7 mouse cellular contexts compared by ENCODE assay signal in the genomic region with DNA sequence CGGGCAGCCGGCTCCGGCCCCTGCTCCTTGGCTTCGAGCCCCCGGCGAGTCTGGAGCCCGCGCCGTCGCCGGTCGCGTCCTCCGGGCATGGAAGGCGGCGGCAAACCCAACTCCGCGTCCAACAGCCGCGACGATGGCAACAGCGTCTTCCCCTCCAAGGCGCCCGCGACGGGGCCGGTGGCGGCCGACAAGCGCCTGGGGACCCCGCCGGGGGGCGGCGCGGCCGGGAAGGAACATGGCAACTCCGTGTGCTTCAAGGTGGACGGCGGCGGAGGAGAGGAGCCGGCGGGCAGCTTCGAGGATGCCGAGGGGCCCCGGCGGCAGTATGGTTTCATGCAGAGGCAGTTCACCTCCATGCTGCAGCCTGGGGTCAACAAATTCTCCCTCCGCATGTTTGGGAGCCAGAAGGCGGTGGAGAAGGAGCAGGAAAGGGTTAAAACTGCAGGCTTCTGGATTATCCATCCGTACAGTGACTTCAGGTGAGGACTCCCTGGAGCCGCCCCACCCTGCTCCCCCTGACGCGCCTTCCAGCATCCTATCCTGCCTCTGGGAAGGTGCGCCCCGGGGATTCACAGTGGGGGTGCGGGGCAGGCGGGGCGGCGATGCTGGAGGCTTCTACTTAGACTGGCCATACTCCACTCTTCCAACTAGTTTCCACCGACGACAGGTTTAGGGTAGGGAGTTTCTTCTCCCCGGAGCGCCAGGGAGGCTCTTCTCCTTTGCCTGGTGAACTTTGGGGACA. TPM values are rescaled to one million over a fixed set of nuclear protein-coding genes. Genes with fewer than 3 reads are reported as not detected.
DNase-seq lines count a peak whose midpoint lies in the region; ATAC-seq and TF ChIP-seq lines count a peak whose summit lies in the region.

No protein-coding gene starts in this region.

- H3K27me3 ChIP-seq in lung, embryonic 16.5 days (ENCODE audit: control insufficient read depth, insufficient read depth, low read depth, low read length): peaks cover 19% of the 10 kb centered on the region
- H3K27me3 ChIP-seq in limb, embryonic 14.5 days (ENCODE audit: control insufficient read depth, insufficient read depth, low read length): peaks cover 22% of the 10 kb centered on the region

- H3K4me2 ChIP-seq in lung, embryonic 16.5 days (ENCODE audit: low read depth, low read length): peak overlapping the region; percentile 92
- H3K4me2 ChIP-seq in limb, embryonic 14.5 days (replicated peaks; ENCODE audit: low read depth, low read length, severe bottlenecking): peak overlapping the region; percentile 90

- H3K4me3 ChIP-seq in lung, embryonic 16.5 days (ENCODE audit: low read length): peak overlapping the region; percentile 60
- peak overlapping the region; percentile 51 for H3K4me3 ChIP-seq in limb, embryonic 14.5 days (replicated peaks; ENCODE audit: low read length)

- H3K4me1 ChIP-seq in lung, embryonic 16.5 days (replicated peaks; ENCODE audit: control insufficient read depth, insufficient read depth, low read length): peaks cover 12% of the 10 kb centered on the region
- peaks cover 3% of the 10 kb centered on the region; the same call in 1 of the 2 replicates for H3K4me1 ChIP-seq in limb, embryonic 14.5 days (ENCODE audit: control insufficient read depth, insufficient read depth, low read length)

- DNase-seq in lung, postnatal 10 days: no peak
- peak; percentile 23 to 24 for DNase-seq in cerebellum, postnatal 4 days (ENCODE audit: low spot score in 2 of 2)
- peak; percentile 20 to 23 for DNase-seq in frontal cortex, postnatal 25 days (ENCODE audit: low spot score in 2 of 2)
- DNase-seq in limb, embryonic 14.5 days (ENCODE audit: low spot score): no peak
- peak; percentile 37 to 46 for DNase-seq in right cerebral cortex, postnatal 10 days (ENCODE audit: low spot score in 2 of 2)
- DNase-seq in spleen, adult 12 weeks (ENCODE audit: low spot score): no peak

- 1% methylated on average over 60 of the region's 62 CpGs for WGBS in lung, embryonic 16.5 days
- WGBS in limb, embryonic 14.5 days: 1% methylated on average over 60 of the region's 62 CpGs

- no peak for TF ChIP-seq POLR2A in limb, embryonic 14.5 days (IDR thresholded peaks at IDR 0.05; ENCODE audit: borderline replicate concordance, extremely low read depth, insufficient read depth, insufficient read length)

- ATAC-seq in lung, embryonic 16.5 days (ENCODE audit: low read depth): no peak
- no peak; the same call in 1 of the 2 replicates for ATAC-seq in limb, embryonic 14.5 days (ENCODE audit: low FRiP score, low read depth)

- peak overlapping the region; percentile 45 for H3K9ac ChIP-seq in lung, embryonic 16.5 days (ENCODE audit: low read length)
- H3K9ac ChIP-seq in limb, embryonic 14.5 days (ENCODE audit: low read depth, low read length, severe bottlenecking): peak overlapping the region; percentile 43; the same call in 1 of the 2 replicates

- H3K9me3 ChIP-seq in lung, embryonic 16.5 days (ENCODE audit: control insufficient read depth, low read length): no peaks in the 10 kb centered on the region
- H3K9me3 ChIP-seq in limb, embryonic 14.5 days (ENCODE audit: control insufficient read depth, low read length): no peaks in the 10 kb centered on the region

- no peak overlapping the region for H3K27ac ChIP-seq in lung, embryonic 16.5 days (ENCODE audit: low read length)
- H3K27ac ChIP-seq in limb, embryonic 14.5 days (replicated peaks; ENCODE audit: low read depth, low read length): no peak overlapping the region

- H3K36me3 ChIP-seq in lung, embryonic 16.5 days (ENCODE audit: control insufficient read depth, insufficient read depth, low read length): no peaks in the 10 kb centered on the region
- H3K36me3 ChIP-seq in limb, embryonic 14.5 days (ENCODE audit: control insufficient read depth, insufficient read depth, low read length): no peaks in the 10 kb centered on the region

RNA-seq across cellular contexts. Expression of a gene that starts 0.7 kb away (rescaled TPM):
- 0.09 and 0.18 TPM in 2 replicates for polyA plus RNA-seq in lung, embryonic 16.5 days (2015; fragmentation: Nextera tagmentation; extraction: Ambion mirVana)
- polyA plus RNA-seq in limb, embryonic 14.5 days (2012; rRNA removed): 0.21 and 0.24 TPM in 2 replicates
- 0.06 and 0.17 TPM in 2 replicates for polyA plus RNA-seq in limb, embryonic 14.5 days (2014; fragmentation: Nextera tagmentation; extraction: Ambion mirVana)

Comparison
In these comparisons a context has a peak if more than half of its experiments do, and no peak if none do; other contexts are left out.
1. DNase-seq: peak in cerebellum, postnatal 4 days (2 of 2), frontal cortex, postnatal 25 days (2 of 2) and right cerebral cortex, postnatal 10 days (2 of 2); none in lung, postnatal 10 days (single experiment), limb, embryonic 14.5 days (single experiment) and spleen, adult 12 weeks (single experiment).